Mouse (Mus musculus) heart, embryonic 12.5 days (tissue): ENCODE results near the gene Dpp7. TPM values are rescaled to one million over a fixed set of nuclear protein-coding genes. Genes with fewer than 3 reads are reported as not detected.

ENCODE experiments used
- ATAC-seq: fragments of 200-750 bp; cut with Nextera tagmentation; 2 replicates; pipeline ENCODE4 v1.8.0; 2017; ENCODE audit warnings: moderate TSS enrichment, moderate library complexity; ENCODE audit not compliant: insufficient number of reproducible peaks, low FRiP score
- H3K27ac ChIP-seq: fragments of 300-500 bp; sonication (generic); 2 replicates; pipeline ENCODE4 v1.5.1; 2016; ENCODE audit warnings: mild to moderate bottlenecking, moderate library complexity; ENCODE audit not compliant: poor library complexity, severe bottlenecking
- H3K27me3 ChIP-seq: fragments of 300-500 bp; sonication (generic); replicated peaks from 2 replicates; pipeline ENCODE4 v1.6.1; 2016; ENCODE audit warnings: mild to moderate bottlenecking, moderate library complexity
- H3K36me3 ChIP-seq: fragments of 300-500 bp; sonication (generic); 2 replicates; pipeline ENCODE4 v1.6.1; 2016; ENCODE audit warnings: mild to moderate bottlenecking, moderate library complexity
- H3K4me1 ChIP-seq: fragments of 300-500 bp; sonication (generic); replicated peaks from 2 replicates; pipeline ENCODE4 v1.6.1; 2016; ENCODE audit warnings: mild to moderate bottlenecking
- H3K4me2 ChIP-seq: fragments of 300-500 bp; sonication (generic); 2 replicates; pipeline ENCODE4 v1.6.1; 2016; ENCODE audit warnings: mild to moderate bottlenecking, moderate library complexity
- H3K4me3 ChIP-seq: fragments of 300-500 bp; sonication (generic); 2 replicates; pipeline ENCODE4 v1.5.1; 2016; ENCODE audit warnings: mild to moderate bottlenecking
- H3K9ac ChIP-seq: fragments of 300-500 bp; sonication (generic); 2 replicates; pipeline ENCODE4 v1.6.1; 2016; ENCODE audit warnings: mild to moderate bottlenecking, moderate library complexity
- H3K9me3 ChIP-seq: fragments of 300-500 bp; sonication (generic); replicated peaks from 2 replicates; pipeline ENCODE4 v1.6.1; 2016; ENCODE audit warnings: mild to moderate bottlenecking, moderate library complexity
- WGBS: fragments of 180-500 bp; shearing (Covaris S2); methylation state at CpG from one replicate; pipeline ENCODE4 v1.1.7; 2016; 5-methylcytosine and 5-hydroxymethylcytosine counted together
- polyA plus RNA-seq: library from polyadenylated mRNA; unstranded; fragments of >200 nt; fragmentation: Nextera tagmentation; extraction: Ambion mirVana; gene quantifications from 2 replicates; pipeline ENCODE4 v1.2.1, GENCODE M21; 2016

Gene Dpp7
- polyA plus RNA-seq, 1 experiment from 2014 or later, result 11.3 TPM

GRCm38 (mm10) chr2:25333569-25333968 is 22.6 kb downstream of the Dpp7 start:
- Histone ChIP-seq H3K4me1 (peaks cover 17% of the 10 kb centered on the region), H3K27me3 (no peaks in the 10 kb centered on the region), H3K36me3 (peaks cover 50% of the 10 kb centered on the region), H3K27ac (no peak overlapping the region), H3K4me2 (peak overlapping the region; percentile 89), H3K9ac (peak overlapping the region; percentile 92), H3K9me3 (no peaks in the 10 kb centered on the region), H3K4me3 (peak overlapping the region; percentile 95)
- ATAC-seq, result no peak
- WGBS, result 68% methylated on average over 2 of the region's 2 CpGs

DNA sequence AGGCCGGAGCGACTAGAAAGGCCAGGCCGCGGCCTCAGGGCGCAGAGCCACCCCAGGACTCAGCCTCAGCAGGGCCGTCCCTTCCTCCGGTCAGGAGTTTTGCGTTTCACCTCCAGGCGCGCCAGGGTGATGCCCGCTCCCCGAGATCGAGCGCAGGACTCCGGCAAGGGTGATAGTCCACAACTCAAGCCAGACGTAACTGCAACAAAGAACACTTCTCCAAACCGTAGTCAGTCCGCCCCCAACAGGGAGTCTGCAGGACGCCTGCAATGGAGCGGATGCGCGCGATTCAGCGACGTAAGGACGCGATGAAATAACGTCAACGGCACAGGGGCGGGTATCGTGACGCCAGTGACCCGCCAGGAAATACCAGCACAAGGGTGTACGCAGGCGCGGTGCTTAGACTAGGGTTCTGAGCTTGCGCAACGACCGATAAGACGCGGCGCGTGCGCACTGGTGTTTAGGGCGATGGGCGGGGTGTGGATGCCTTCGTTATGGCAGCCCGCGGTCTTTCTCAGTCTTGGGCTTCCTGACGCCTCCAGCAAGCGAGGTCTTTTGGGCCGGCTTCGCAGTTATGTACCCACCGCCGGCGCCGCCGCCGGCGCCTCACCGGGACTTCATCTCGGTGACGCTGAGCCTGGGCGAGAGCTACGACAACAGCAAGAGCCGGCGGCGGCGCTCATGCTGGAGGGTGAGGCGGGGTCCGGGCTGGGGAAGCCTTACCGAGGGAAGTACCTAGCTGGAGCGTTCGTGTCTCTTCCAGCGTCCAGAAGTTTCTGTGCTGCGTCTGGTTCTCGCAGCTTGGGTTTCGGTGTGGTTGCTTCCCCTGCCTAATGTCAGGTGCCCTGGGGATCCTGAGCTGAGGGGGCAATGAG is 23.6 kb downstream of the Dpp7 start, which contains the start of gene Man1b1:
TSS of gene Man1b1 (plus strand) at position 53 of the 875 bp plus-strand sequence.
- Histone ChIP-seq H3K27ac (peak within 1 kb of the TSS; percentile 84), H3K4me3 (peak within 1 kb of the TSS; percentile 95)
- WGBS, result under 1% methylated on average over 77 of the region's 78 CpGs

DNA sequence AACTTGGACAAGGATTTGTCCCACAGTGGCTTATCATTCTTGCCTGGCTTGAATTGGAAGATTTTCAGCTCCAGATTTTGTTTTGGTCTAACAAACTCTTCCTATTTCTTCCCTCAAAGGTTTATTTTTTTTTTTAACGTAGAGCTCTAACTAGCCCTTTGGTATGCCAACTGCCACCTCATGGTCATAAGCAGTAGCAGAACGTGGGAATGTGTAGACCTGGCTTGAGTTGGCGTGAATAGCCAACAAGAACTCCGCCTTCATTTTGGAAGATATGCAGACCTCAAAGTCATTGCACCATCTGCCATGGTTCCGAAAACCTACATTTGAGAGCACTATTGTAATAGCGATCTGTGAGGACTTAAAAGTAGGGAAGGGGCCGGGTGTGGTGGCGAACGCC is 24.7 kb downstream of the Dpp7 start:
- 52% methylated on average over 9 of the region's 9 CpGs for WGBS
- Histone ChIP-seq H3K36me3 (peaks cover 29% of the 10 kb centered on the region), H3K9ac (peak overlapping the region; percentile 98), H3K27me3 (no peaks in the 10 kb centered on the region), H3K9me3 (no peaks in the 10 kb centered on the region), H3K27ac (no peak overlapping the region), H3K4me2 (peak overlapping the region; percentile 89), H3K4me1 (peaks cover 17% of the 10 kb centered on the region), H3K4me3 (peak overlapping the region; percentile 95)
- ATAC-seq, result no peak

More for the DNA sequence above, 23.6 kb downstream of the Dpp7 start, which contains the start of gene Man1b1:
- Histone ChIP-seq H3K4me2 (peak within 1 kb of the TSS; percentile 89), H3K36me3 (peaks cover 40% of the 10 kb centered on the region), H3K4me1 (peaks cover 17% of the 10 kb centered on the region), H3K9me3 (no peaks in the 10 kb centered on the region), H3K27me3 (no peaks in the 10 kb centered on the region), H3K9ac (peak within 1 kb of the TSS; percentile 98)
- ATAC-seq, result peak; percentile 99

- Histone ChIP-seq H3K4me1 (peaks cover 11% of the 10 kb centered on the region), H3K9me3 (no peaks in the 10 kb centered on the region), H3K9ac (no peak overlapping the region), H3K4me2 (no peak overlapping the region), H3K27me3 (peaks cover 6% of the 10 kb centered on the region; the same call in 1 of the 2 replicates), H3K36me3 (no peaks in the 10 kb centered on the region; the same call in 1 of the 2 replicates), H3K4me3 (no peak overlapping the region), H3K27ac (no peak overlapping the region)
- ATAC-seq, result no peak
- 36% methylated on average over 7 of the region's 7 CpGs for WGBS
These were observed 27.7 kb downstream of the Dpp7 start for GRCm38 (mm10) chr2:25328440-25328839.

- no peak overlapping the region for H3K27ac ChIP-seq
- H3K36me3 ChIP-seq, result no peaks in the 10 kb centered on the region
- H3K4me1 ChIP-seq, result no peaks in the 10 kb centered on the region
- no peak overlapping the region for H3K4me3 ChIP-seq
- no peak overlapping the region for H3K9ac ChIP-seq
- peaks cover 24% of the 10 kb centered on the region for H3K27me3 ChIP-seq
- H3K9me3 ChIP-seq, result no peaks in the 10 kb centered on the region
- ATAC-seq, result no peak
- 73% methylated on average over 2 of the region's 2 CpGs for WGBS
- H3K4me2 ChIP-seq, result no peak overlapping the region
These were observed 30.1 kb downstream of the Dpp7 start for GRCm38 (mm10) chr2:25326036-25326435.

DNA sequence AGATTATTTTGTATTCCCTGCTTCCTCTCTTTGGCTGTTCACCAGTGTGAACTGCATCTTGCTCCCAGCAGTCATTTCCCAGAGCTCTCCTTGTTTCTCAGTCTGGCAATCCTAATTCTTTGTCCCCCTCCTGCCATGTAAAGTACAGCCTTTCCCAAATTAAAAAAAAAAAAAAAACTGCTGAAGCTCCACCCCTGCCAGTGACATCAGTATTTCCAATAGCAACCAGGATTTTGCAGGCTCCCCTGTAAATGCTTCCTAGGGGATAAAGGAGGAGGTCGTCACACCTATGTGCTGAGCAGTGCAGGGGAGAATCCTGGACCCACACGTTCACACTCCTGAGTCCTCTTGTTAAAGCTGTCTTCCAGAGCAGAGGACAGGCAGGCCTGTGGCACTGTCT is 36.1 kb downstream of the Dpp7 start:
- ATAC-seq, result no peak
- Histone ChIP-seq H3K36me3 (no peaks in the 10 kb centered on the region), H3K27me3 (peaks cover 83% of the 10 kb centered on the region), H3K9me3 (no peaks in the 10 kb centered on the region), H3K9ac (no peak overlapping the region), H3K4me3 (no peak overlapping the region), H3K4me2 (no peak overlapping the region), H3K27ac (no peak overlapping the region), H3K4me1 (peaks cover 8% of the 10 kb centered on the region)
- WGBS, result 27% methylated on average over 2 of the region's 2 CpGs

GRCm38 (mm10) chr2:25318971-25319773 is 37.0 kb downstream of the Dpp7 start, which contains the start of gene Grin1:
Gene Grin1 (minus strand): TSS chr2:25319187.
- peak within 1 kb of the TSS; percentile 29 for H3K4me3 ChIP-seq
- H3K36me3 ChIP-seq, result no peaks in the 10 kb centered on the region
- H3K4me1 ChIP-seq, result peaks cover 8% of the 10 kb centered on the region
- H3K27ac ChIP-seq, result no peak within 1 kb of the TSS
- H3K4me2 ChIP-seq, result peak within 1 kb of the TSS; percentile 63
- no peaks in the 10 kb centered on the region for H3K9me3 ChIP-seq
- WGBS, result 9% methylated on average over 57 of the region's 58 CpGs
- H3K27me3 ChIP-seq, result peaks cover 89% of the 10 kb centered on the region
- ATAC-seq, result peak; percentile 25; the same call in 1 of the 2 replicates
- no peak within 1 kb of the TSS for H3K9ac ChIP-seq

GRCm38 (mm10) chr2:25318119-25318966 is 37.8 kb downstream of the Dpp7 start:
- Histone ChIP-seq H3K9me3 (no peaks in the 10 kb centered on the region), H3K4me3 (peak overlapping the region; percentile 29), H3K36me3 (no peaks in the 10 kb centered on the region), H3K27ac (no peak overlapping the region), H3K4me1 (peaks cover 8% of the 10 kb centered on the region), H3K27me3 (peaks cover 94% of the 10 kb centered on the region), H3K9ac (no peak overlapping the region), H3K4me2 (peak overlapping the region; percentile 63)
- no peak; the same call in 1 of the 2 replicates for ATAC-seq
- 8% methylated on average over 31 of the region's 31 CpGs for WGBS

GRCm38 (mm10) chr2:25311491-25311891 is 44.7 kb downstream of the Dpp7 start:
- H3K4me3 ChIP-seq, result no peak overlapping the region
- no peak overlapping the region for H3K4me2 ChIP-seq
- H3K9ac ChIP-seq, result no peak overlapping the region
- no peak for ATAC-seq
- no peaks in the 10 kb centered on the region for H3K36me3 ChIP-seq
- H3K9me3 ChIP-seq, result no peaks in the 10 kb centered on the region
- H3K27ac ChIP-seq, result no peak overlapping the region
- 5% methylated on average over 11 of the region's 11 CpGs for WGBS
- peaks cover 97% of the 10 kb centered on the region for H3K27me3 ChIP-seq
- H3K4me1 ChIP-seq, result no peaks in the 10 kb centered on the region

DNA sequence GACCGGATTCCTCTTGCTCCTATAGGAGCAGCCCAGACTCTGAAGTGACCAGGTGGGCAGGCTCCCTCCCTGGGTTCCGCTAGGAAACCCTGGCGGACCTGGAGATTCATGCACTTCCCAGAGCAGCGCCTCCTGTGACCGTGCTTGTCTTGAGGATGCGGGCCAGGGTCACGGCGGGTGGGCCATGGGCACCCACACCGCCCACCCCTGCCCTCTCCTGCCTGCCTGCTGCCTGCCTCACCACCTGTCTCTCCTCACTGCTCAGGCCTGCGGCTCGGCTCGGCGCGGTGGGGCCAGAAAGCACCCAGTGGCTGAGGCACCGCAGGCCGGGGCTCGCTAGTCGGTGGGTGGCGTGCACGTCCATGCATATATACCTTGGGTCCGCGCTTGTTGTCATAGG is 45.2 kb downstream of the Dpp7 start:
- 2% methylated on average over 22 of the region's 22 CpGs for WGBS
- no peak overlapping the region for H3K4me2 ChIP-seq
- no peak overlapping the region for H3K9ac ChIP-seq
- H3K4me1 ChIP-seq, result no peaks in the 10 kb centered on the region
- H3K9me3 ChIP-seq, result no peaks in the 10 kb centered on the region
- H3K27me3 ChIP-seq, result peaks cover 97% of the 10 kb centered on the region
- no peak for ATAC-seq
- H3K36me3 ChIP-seq, result no peaks in the 10 kb centered on the region
- H3K27ac ChIP-seq, result no peak overlapping the region
- 0 out of 2 replicates have a peak overlapping the region, but pooled peaks have one; percentile 5 for H3K4me3 ChIP-seq
